Mouse (Mus musculus) midbrain, embryonic 13.5 days (tissue): ENCODE data around the gene Rhobtb1. TPM values are rescaled to one million over a fixed set of nuclear protein-coding genes. Genes with fewer than 3 reads are reported as not detected.

ENCODE experiments used
- ATAC-seq: fragments of 200-750 bp; cut with Nextera tagmentation; 2 replicates; pipeline ENCODE4 v1.8.0; 2017; ENCODE audit warnings: mild to moderate bottlenecking, moderate TSS enrichment, moderate library complexity
- H3K27ac ChIP-seq: fragments of 300-500 bp; sonication (generic); 2 replicates; pipeline ENCODE4 v1.5.1; 2015; ENCODE audit warnings: inconsistent platforms, mild to moderate bottlenecking, moderate library complexity
- H3K27me3 ChIP-seq: fragments of 300-500 bp; sonication (generic); 2 replicates; pipeline ENCODE4 v1.6.1; 2015; ENCODE audit warnings: mild to moderate bottlenecking, inconsistent platforms
- H3K36me3 ChIP-seq: fragments of 300-500 bp; sonication (generic); 2 replicates; pipeline ENCODE4 v1.6.1; 2015; ENCODE audit warnings: mild to moderate bottlenecking, inconsistent platforms
- H3K4me1 ChIP-seq: fragments of 300-500 bp; sonication (generic); replicated peaks from 2 replicates; pipeline ENCODE4 v1.6.1; 2015; ENCODE audit warnings: inconsistent platforms
- H3K4me2 ChIP-seq: fragments of 300-500 bp; sonication (generic); replicated peaks from 2 replicates; pipeline ENCODE4 v1.6.1; 2015; ENCODE audit warnings: moderate library complexity, mild to moderate bottlenecking, inconsistent platforms
- H3K4me3 ChIP-seq: fragments of 300-500 bp; sonication (generic); replicated peaks from 2 replicates; pipeline ENCODE4 v1.5.1; 2015; ENCODE audit warnings: mild to moderate bottlenecking, inconsistent platforms
- H3K9ac ChIP-seq: fragments of 300-500 bp; sonication (generic); replicated peaks from 2 replicates; pipeline ENCODE4 v1.6.1; 2015; ENCODE audit warnings: mild to moderate bottlenecking, inconsistent platforms
- H3K9me3 ChIP-seq: fragments of 300-500 bp; sonication (generic); 2 replicates; pipeline ENCODE4 v1.6.1; 2016; ENCODE audit warnings: mild to moderate bottlenecking, inconsistent platforms
- WGBS: fragments of 180-500 bp; shearing (Covaris S2); methylation state at CpG from one replicate; pipeline ENCODE4 v1.1.7; 2015; 5-methylcytosine and 5-hydroxymethylcytosine counted together
- polyA plus RNA-seq: library from polyadenylated mRNA; unstranded; fragments of >200 nt; fragmentation: Nextera tagmentation; extraction: Ambion mirVana; gene quantifications from 2 replicates; pipeline ENCODE4 v1.2.1, GENCODE M21; 2015

Gene Rhobtb1
- polyA plus RNA-seq, 1 experiment from 2014 or later = 18.3 TPM

GRCm38 (mm10) chr10:69213451-69213877 lies 62.2 kb downstream of the Rhobtb1 start:
- peak overlapping the region; percentile 91 for H3K9ac ChIP-seq
- WGBS = under 1% methylated on average over 21 of the region's 21 CpGs
- no peaks in the 10 kb centered on the region for H3K9me3 ChIP-seq
- H3K36me3 ChIP-seq = peaks cover 16% of the 10 kb centered on the region
- H3K4me2 ChIP-seq = peak overlapping the region; percentile 85
- H3K27ac ChIP-seq = peak overlapping the region; percentile 97
- H3K4me3 ChIP-seq = peak overlapping the region; percentile 55
- H3K4me1 ChIP-seq = peaks cover 20% of the 10 kb centered on the region
- H3K27me3 ChIP-seq = no peaks in the 10 kb centered on the region
- peak; percentile 68 for ATAC-seq

GRCm38 (mm10) chr10:69213986-69214385 lies 62.8 kb downstream of the Rhobtb1 start:
- WGBS = 37% methylated on average over 5 of the region's 5 CpGs
- Histone ChIP-seq H3K36me3 (peaks cover 18% of the 10 kb centered on the region), H3K4me2 (peak overlapping the region; percentile 85), H3K4me3 (peak overlapping the region; percentile 55), H3K27ac (peak overlapping the region; percentile 97; the same call in 1 of the 2 replicates), H3K27me3 (no peaks in the 10 kb centered on the region), H3K9me3 (no peaks in the 10 kb centered on the region), H3K9ac (peak overlapping the region; percentile 91), H3K4me1 (peaks cover 20% of the 10 kb centered on the region)
- ATAC-seq = no peak

- Histone ChIP-seq H3K36me3 (peaks cover 18% of the 10 kb centered on the region), H3K9ac (no peak overlapping the region), H3K4me2 (no peak overlapping the region), H3K27ac (no peak overlapping the region), H3K27me3 (no peaks in the 10 kb centered on the region), H3K4me1 (peaks cover 12% of the 10 kb centered on the region), H3K4me3 (no peak overlapping the region), H3K9me3 (no peaks in the 10 kb centered on the region)
- ATAC-seq = no peak
- WGBS = 95% methylated on average over 4 of the region's 4 CpGs
Observed at GRCm38 (mm10) chr10:69217127-69217690, 66.0 kb downstream of the Rhobtb1 start.

GRCm38 (mm10) chr10:69218458-69219288 lies 67.4 kb downstream of the Rhobtb1 start:
- Histone ChIP-seq H3K27ac (no peak overlapping the region), H3K4me3 (no peak overlapping the region), H3K4me2 (no peak overlapping the region), H3K27me3 (no peaks in the 10 kb centered on the region), H3K9me3 (no peaks in the 10 kb centered on the region), H3K4me1 (peaks cover 9% of the 10 kb centered on the region), H3K36me3 (peaks cover 18% of the 10 kb centered on the region), H3K9ac (no peak overlapping the region)
- ATAC-seq = no peak
- WGBS = 95% methylated on average over 14 of the region's 14 CpGs

- H3K9me3 ChIP-seq = no peaks in the 10 kb centered on the region
- peaks cover 23% of the 10 kb centered on the region for H3K36me3 ChIP-seq
- 96% methylated on average over 2 of the region's 2 CpGs for WGBS
- H3K4me3 ChIP-seq = no peak overlapping the region
- H3K4me1 ChIP-seq = peaks cover 3% of the 10 kb centered on the region
- H3K4me2 ChIP-seq = no peak overlapping the region
- no peak overlapping the region for H3K9ac ChIP-seq
- H3K27ac ChIP-seq = no peak overlapping the region
- no peaks in the 10 kb centered on the region for H3K27me3 ChIP-seq
- ATAC-seq = no peak
Observed at GRCm38 (mm10) chr10:69219289-69219626, 68.0 kb downstream of the Rhobtb1 start.

- ATAC-seq = no peak
- no peak overlapping the region for H3K4me3 ChIP-seq
- WGBS = 90% methylated on average over 6 of the region's 6 CpGs
Observed at GRCm38 (mm10) chr10:69220296-69220695, 69.1 kb downstream of the Rhobtb1 start.

GRCm38 (mm10) chr10:69221148-69221547 lies 69.9 kb downstream of the Rhobtb1 start:
- ATAC-seq = no peak
- 92% methylated on average over 9 of the region's 9 CpGs for WGBS
- peaks cover 23% of the 10 kb centered on the region for H3K36me3 ChIP-seq
- H3K4me3 ChIP-seq = no peak overlapping the region
- no peak overlapping the region for H3K27ac ChIP-seq
- no peaks in the 10 kb centered on the region for H3K9me3 ChIP-seq
- H3K9ac ChIP-seq = no peak overlapping the region
- no peaks in the 10 kb centered on the region for H3K27me3 ChIP-seq
- no peaks in the 10 kb centered on the region for H3K4me1 ChIP-seq
- no peak overlapping the region for H3K4me2 ChIP-seq

More at GRCm38 (mm10) chr10:69220296-69220695, 69.1 kb downstream of the Rhobtb1 start:
- Histone ChIP-seq H3K9me3 (no peaks in the 10 kb centered on the region), H3K9ac (no peak overlapping the region), H3K27ac (no peak overlapping the region), H3K4me1 (no peaks in the 10 kb centered on the region), H3K27me3 (no peaks in the 10 kb centered on the region), H3K4me2 (no peak overlapping the region), H3K36me3 (peaks cover 23% of the 10 kb centered on the region)

- Histone ChIP-seq H3K27ac (no peak overlapping the region), H3K9ac (no peak overlapping the region), H3K4me3 (no peak overlapping the region), H3K9me3 (no peaks in the 10 kb centered on the region), H3K4me2 (no peak overlapping the region), H3K36me3 (peaks cover 17% of the 10 kb centered on the region), H3K4me1 (no peaks in the 10 kb centered on the region), H3K27me3 (no peaks in the 10 kb centered on the region)
- ATAC-seq = no peak
- 90% methylated on average over 3 of the region's 3 CpGs for WGBS
Observed at GRCm38 (mm10) chr10:69221955-69222354, 70.7 kb downstream of the Rhobtb1 start.

GRCm38 (mm10) chr10:69223232-69223631 lies 72.0 kb downstream of the Rhobtb1 start:
- no peaks in the 10 kb centered on the region for H3K4me1 ChIP-seq
- no peak overlapping the region for H3K9ac ChIP-seq
- no peak for ATAC-seq
- no peaks in the 10 kb centered on the region for H3K9me3 ChIP-seq
- no peak overlapping the region for H3K27ac ChIP-seq
- H3K4me3 ChIP-seq = no peak overlapping the region
- H3K36me3 ChIP-seq = peaks cover 9% of the 10 kb centered on the region
- H3K27me3 ChIP-seq = no peaks in the 10 kb centered on the region
- H3K4me2 ChIP-seq = no peak overlapping the region
- WGBS = 96% methylated on average over 4 of the region's 4 CpGs

- WGBS = 70% methylated on average over 7 of the region's 7 CpGs
- no peaks in the 10 kb centered on the region for H3K9me3 ChIP-seq
- no peak overlapping the region for H3K4me2 ChIP-seq
- H3K4me3 ChIP-seq = no peak overlapping the region
- no peaks in the 10 kb centered on the region for H3K27me3 ChIP-seq
- H3K9ac ChIP-seq = no peak overlapping the region
- no peak for ATAC-seq
- peaks cover 5% of the 10 kb centered on the region; the same call in 1 of the 2 replicates for H3K36me3 ChIP-seq
- no peak overlapping the region for H3K27ac ChIP-seq
- H3K4me1 ChIP-seq = no peaks in the 10 kb centered on the region
Observed at GRCm38 (mm10) chr10:69224276-69224675, 73.0 kb downstream of the Rhobtb1 start.

- Histone ChIP-seq H3K27ac (no peak overlapping the region), H3K9ac (no peak overlapping the region), H3K4me3 (no peak overlapping the region), H3K4me1 (no peaks in the 10 kb centered on the region), H3K4me2 (no peak overlapping the region), H3K36me3 (peaks cover 5% of the 10 kb centered on the region; the same call in 1 of the 2 replicates), H3K27me3 (no peaks in the 10 kb centered on the region), H3K9me3 (no peaks in the 10 kb centered on the region)
- ATAC-seq = no peak
- 98% methylated on average over 5 of the region's 5 CpGs for WGBS
Observed at GRCm38 (mm10) chr10:69225471-69225870, 74.2 kb downstream of the Rhobtb1 start.

GRCm38 (mm10) chr10:69225951-69226350 lies 74.7 kb downstream of the Rhobtb1 start:
- H3K4me3 ChIP-seq = no peak overlapping the region
- no peak for ATAC-seq
- no peak overlapping the region for H3K27ac ChIP-seq
- H3K27me3 ChIP-seq = no peaks in the 10 kb centered on the region
- H3K4me1 ChIP-seq = no peaks in the 10 kb centered on the region
- H3K9me3 ChIP-seq = no peaks in the 10 kb centered on the region
- H3K9ac ChIP-seq = no peak overlapping the region
- 83% methylated on average over 8 of the region's 8 CpGs for WGBS
- H3K4me2 ChIP-seq = no peak overlapping the region
- H3K36me3 ChIP-seq = peaks cover 5% of the 10 kb centered on the region; the same call in 1 of the 2 replicates
